In genomic region chr17:7873382-7873781, GRCm38 (mm10) we compare ENCODE assay signal across 18 mouse cellular contexts. TPM values are rescaled to one million over a fixed set of nuclear protein-coding genes. Genes with fewer than 3 reads are reported as not detected.
DNase-seq lines count a peak whose midpoint lies in the region; ATAC-seq lines count a peak whose summit lies in the region.
"Had no signal": no experiment of that assay in that cellular context is flagged by ENCODE, and none has a peak within 500 bp of the region (broad histone marks: within the 10 kb centered on the region; RNA-seq: fewer than 3 reads in every experiment).

No protein-coding gene starts in this region.

- no peak overlapping the region for H3K4me2 ChIP-seq in limb, embryonic 15.5 days
- H3K4me2 ChIP-seq: embryonic facial prominence, embryonic 15.5 days; forebrain, embryonic 12.5 days had no signal

- H3K27ac ChIP-seq in limb, embryonic 15.5 days: peak overlapping the region; percentile 61; the same call in 1 of the 2 replicates
- H3K27ac ChIP-seq: embryonic facial prominence, embryonic 15.5 days; forebrain, embryonic 12.5 days had no signal

- H3K27me3 ChIP-seq in limb, embryonic 15.5 days: no peaks in the 10 kb centered on the region
- H3K27me3 ChIP-seq: CH12.LX; embryonic facial prominence, embryonic 15.5 days; forebrain, embryonic 12.5 days had no signal

- WGBS in limb, embryonic 15.5 days: 55% methylated on average over 7 of the region's 7 CpGs

- H3K9me3 ChIP-seq in limb, embryonic 15.5 days: no peaks in the 10 kb centered on the region
- H3K9me3 ChIP-seq: embryonic facial prominence, embryonic 15.5 days; forebrain, embryonic 12.5 days had no signal

- ATAC-seq in limb, embryonic 15.5 days (ENCODE audit: insufficient number of reproducible peaks, low FRiP score, low TSS enrichment, low read depth): peak; percentile 58
- ATAC-seq: intestine, embryonic 16.5 days; liver, postnatal 0 days had no signal

- no peaks in the 10 kb centered on the region for H3K36me3 ChIP-seq in limb, embryonic 15.5 days
- H3K36me3 ChIP-seq: embryonic facial prominence, embryonic 15.5 days; forebrain, embryonic 12.5 days had no signal

- H3K4me3 ChIP-seq in limb, embryonic 15.5 days: no peak overlapping the region
- H3K4me3 ChIP-seq: embryonic facial prominence, embryonic 15.5 days; forebrain, embryonic 12.5 days had no signal

- peaks cover 35% of the 10 kb centered on the region for H3K4me1 ChIP-seq in limb, embryonic 15.5 days

- peak; percentile 69 to 71 for DNase-seq in cerebellum, postnatal 14 days
- no peak for DNase-seq in cerebellum, adult 9-10 months
- DNase-seq in layer of hippocampus, postnatal 10 days (ENCODE audit: low spot score in 2 of 2): peak; percentile 34 to 41
- DNase-seq in layer of hippocampus, adult 11-12 months (ENCODE audit: low spot score): no peak
- DNase-seq in retina, postnatal 1 day: peak; percentile 39
- no peak for DNase-seq in retina, embryonic 14.5 days (ENCODE audit: low spot score)
- no peak for DNase-seq in left cerebral cortex, adult 11 months (ENCODE audit: low spot score)
- DNase-seq: heart, postnatal 14 days; kidney, postnatal 10 days; layer of hippocampus, adult 9-11 months; liver, postnatal 0 days; thymus, postnatal 4 days had no signal

- no peak overlapping the region for H3K9ac ChIP-seq in limb, embryonic 15.5 days
- H3K9ac ChIP-seq: embryonic facial prominence, embryonic 15.5 days; forebrain, embryonic 12.5 days; liver, postnatal 0 days had no signal

RNA-seq across cellular contexts. Expression of gene Fndc1, which starts 46.3 kb away (rescaled TPM):
- total RNA-seq in layer of hippocampus, postnatal 10 days (2021): 10 to 100 TPM; 17.5 to 17.7 TPM
- 88.8 and 123 TPM in 2 replicates for polyA plus RNA-seq in limb, embryonic 15.5 days (2015; fragmentation: Nextera tagmentation; extraction: Ambion mirVana)
- total RNA-seq: megakaryocyte, adult 5-6 weeks had no signal

RNA-seq across cellular contexts. Expression of gene Tagap, which starts 52.4 kb away (rescaled TPM):
- 1 to 10 TPM; 4.8 to 5.4 TPM for total RNA-seq in layer of hippocampus, postnatal 10 days (2021)
- 0.55 and 0.56 TPM in 2 replicates for polyA plus RNA-seq in limb, embryonic 15.5 days (2015; fragmentation: Nextera tagmentation; extraction: Ambion mirVana)

Comparison
In these comparisons a context has a peak if more than half of its experiments do, and no peak if none do; other contexts are left out.
1. DNase-seq: peak in cerebellum, postnatal 14 days (2 of 2), layer of hippocampus, postnatal 10 days (2 of 2) and retina, postnatal 1 day (single experiment); none in cerebellum, adult 9-10 months (single experiment), layer of hippocampus, adult 11-12 months (single experiment), retina, embryonic 14.5 days (single experiment) and left cerebral cortex, adult 11 months (single experiment).